Mouse (Mus musculus) liver, embryonic 16.5 days (tissue): ENCODE measurements around the gene Gm28729. TPM values are rescaled to one million over a fixed set of nuclear protein-coding genes. Genes with fewer than 3 reads are reported as not detected.
"Not testable (repeated sequence)": the region's sequence is repeated elsewhere in the genome, so short reads cannot be mapped to it uniquely, and the experiment has no call there.

Experiments used
- ATAC-seq: fragments of 200-750 bp; cut with Nextera tagmentation; 2 replicates; pipeline ENCODE4 v1.8.0; 2017; ENCODE audit warnings: low read depth, mild to moderate bottlenecking, moderate number of reproducible peaks, moderate library complexity
- H3K27ac ChIP-seq: fragments of 300-500 bp; sonication (generic); 2 replicates; pipeline ENCODE4 v1.5.1; 2014; ENCODE audit warnings: mild to moderate bottlenecking, low read length
- H3K27me3 ChIP-seq: fragments of 300-500 bp; sonication (generic); 2 replicates; pipeline ENCODE4 v1.6.1; 2014; ENCODE audit warnings: low read depth, low read length, mixed read lengths; ENCODE audit not compliant: control insufficient read depth, insufficient read depth
- H3K36me3 ChIP-seq: fragments of 300-500 bp; sonication (generic); 2 replicates; pipeline ENCODE4 v1.6.1; 2014; ENCODE audit warnings: mild to moderate bottlenecking; ENCODE audit not compliant: control insufficient read depth, insufficient read depth
- H3K4me1 ChIP-seq: fragments of 300-500 bp; sonication (generic); 2 replicates; pipeline ENCODE4 v1.6.1; 2014; ENCODE audit warnings: low read depth, low read length, mixed read lengths; ENCODE audit not compliant: control insufficient read depth
- H3K4me2 ChIP-seq: fragments of 300-500 bp; sonication (generic); 2 replicates; pipeline ENCODE4 v1.6.1; 2014; ENCODE audit warnings: low read depth, low read length, mixed read lengths
- H3K4me3 ChIP-seq: fragments of 300-500 bp; sonication (generic); 2 replicates; pipeline ENCODE4 v1.5.1; 2014; ENCODE audit warnings: low read depth, mild to moderate bottlenecking, low read length
- H3K9ac ChIP-seq: fragments of 300-500 bp; sonication (generic); 2 replicates; pipeline ENCODE4 v1.6.1; 2014; ENCODE audit warnings: low read depth, low read length
- H3K9me3 ChIP-seq: fragments of 300-500 bp; sonication (generic); replicated peaks from 2 replicates; pipeline ENCODE4 v1.6.1; 2016; ENCODE audit warnings: low read length; ENCODE audit not compliant: control insufficient read depth
- WGBS: fragments of 180-500 bp; shearing (Covaris S2); extraction: QIAGEN DNeasy Blood & Tissue Kit; methylation state at CpG from one replicate; pipeline ENCODE4 v1.1.7; 2014; ENCODE audit not compliant: insufficient replicate concordance; 5-methylcytosine and 5-hydroxymethylcytosine counted together
- polyA plus RNA-seq: library from polyadenylated mRNA; unstranded; fragments of >200 nt; fragmentation: Nextera tagmentation; extraction: Ambion mirVana; gene quantifications from 2 replicates; pipeline ENCODE4 v1.2.1, GENCODE M21; 2015

Gm28729 gene
- polyA plus RNA-seq, 1 experiment from 2014 or later: not detected

DNA sequence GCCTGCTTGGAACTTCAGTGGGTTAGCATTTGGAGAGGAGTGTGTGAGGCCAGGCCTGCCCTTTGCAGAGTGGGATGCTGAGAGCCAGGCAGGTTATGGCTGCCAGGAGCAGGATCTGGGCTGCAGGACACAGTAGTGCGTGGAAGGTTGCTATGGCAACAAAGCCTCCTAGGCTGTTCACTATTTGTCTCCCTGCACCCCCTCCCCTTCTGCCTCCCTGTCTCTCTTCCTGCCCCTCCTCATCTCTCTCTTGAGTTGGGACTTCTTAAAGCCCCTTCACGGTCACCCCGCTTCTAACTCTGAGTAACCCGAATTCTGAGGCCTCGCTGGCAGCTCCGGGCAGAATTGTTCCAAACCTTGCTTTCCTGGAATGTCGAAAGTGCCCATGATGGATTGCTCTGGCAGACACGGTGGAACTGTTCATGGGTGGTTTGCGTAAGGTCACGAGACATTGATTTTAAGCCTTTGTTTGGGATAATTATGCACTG is 19.0 kb downstream of the Gm28729 start:
- WGBS: 46% methylated on average over 10 of the region's 10 CpGs
- Histone ChIP-seq H3K27me3 (no peaks in the 10 kb centered on the region; the same call in 1 of the 2 replicates), H3K9ac (no peak overlapping the region), H3K27ac (no peak overlapping the region), H3K4me1 (no peaks in the 10 kb centered on the region), H3K4me2 (no peak overlapping the region), H3K9me3 (no peaks in the 10 kb centered on the region), H3K36me3 (no peaks in the 10 kb centered on the region), H3K4me3 (no peak overlapping the region)
- no peak for ATAC-seq

DNA sequence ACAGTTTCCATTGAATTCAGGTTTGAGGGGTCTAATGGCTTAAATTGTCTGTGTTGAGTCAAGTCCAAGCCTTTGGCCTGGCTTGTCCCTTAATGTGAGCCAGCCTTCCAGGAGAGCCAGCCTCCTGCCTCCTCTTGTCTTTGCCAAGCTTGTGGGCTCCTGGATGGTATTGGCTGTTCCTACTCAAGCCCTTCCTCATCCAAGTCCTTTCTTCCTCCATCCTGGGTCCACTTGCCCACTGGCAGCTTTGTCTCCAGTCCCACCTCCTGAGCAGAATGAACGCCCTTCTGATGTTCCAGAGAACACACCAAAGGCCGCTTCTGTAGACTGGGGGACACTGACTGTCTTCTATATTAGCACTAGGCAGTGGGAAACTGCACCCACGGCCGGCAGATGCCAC is 19.9 kb downstream of the Gm28729 start:
- no peaks in the 10 kb centered on the region for H3K9me3 ChIP-seq
- no peaks in the 10 kb centered on the region for H3K36me3 ChIP-seq
- no peak overlapping the region for H3K9ac ChIP-seq
- H3K4me3 ChIP-seq: no peak overlapping the region
- H3K4me1 ChIP-seq: no peaks in the 10 kb centered on the region
- no peak overlapping the region for H3K4me2 ChIP-seq
- H3K27me3 ChIP-seq: no peaks in the 10 kb centered on the region; the same call in 1 of the 2 replicates
- no peak for ATAC-seq
- H3K27ac ChIP-seq: no peak overlapping the region
- WGBS: 68% methylated on average over 4 of the region's 4 CpGs

DNA sequence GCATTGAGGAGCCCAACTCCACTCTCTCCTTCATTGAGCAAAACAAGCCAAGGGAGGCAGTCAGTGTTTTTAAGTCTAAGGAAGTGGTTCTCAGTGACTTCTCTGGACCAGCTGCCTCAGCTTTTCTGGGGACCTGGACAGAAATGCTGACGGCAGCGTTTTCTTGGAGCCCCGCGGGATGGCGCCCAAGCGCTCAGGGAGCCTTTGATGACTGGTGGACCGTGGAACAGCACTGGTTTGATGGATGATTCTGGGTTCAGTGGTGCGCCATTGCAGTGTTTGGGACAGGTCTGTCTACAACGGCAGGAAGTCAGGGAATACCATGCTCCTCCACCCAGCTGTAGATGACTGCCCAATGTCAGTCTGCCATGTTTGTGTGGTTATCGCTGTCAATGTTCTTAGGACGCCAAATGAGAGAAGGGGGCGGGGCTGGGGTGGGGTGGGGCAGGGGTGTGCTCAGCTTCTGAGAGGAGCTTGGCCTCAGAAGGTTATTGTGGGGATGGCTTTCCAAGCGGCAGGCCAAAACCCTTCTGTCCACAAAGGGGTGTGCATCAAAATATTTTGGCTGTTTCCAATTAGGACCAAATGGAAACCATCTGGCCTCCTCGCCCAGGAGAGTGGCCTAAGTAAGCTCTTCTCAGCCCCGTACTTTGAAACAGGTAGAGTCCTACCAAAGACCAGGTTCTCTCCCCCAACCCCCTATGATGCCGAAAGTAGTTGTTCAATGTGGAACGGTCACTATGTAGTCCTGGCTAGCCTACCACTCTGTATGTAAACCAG is 20.8 kb downstream of the Gm28729 start:
- H3K9ac ChIP-seq: no peak overlapping the region
- no peak overlapping the region for H3K4me2 ChIP-seq
- ATAC-seq: no peak
- WGBS: 76% methylated on average over 17 of the region's 17 CpGs
- H3K4me3 ChIP-seq: no peak overlapping the region
- no peaks in the 10 kb centered on the region; the same call in 1 of the 2 replicates for H3K27me3 ChIP-seq
- H3K27ac ChIP-seq: no peak overlapping the region
- H3K9me3 ChIP-seq: no peaks in the 10 kb centered on the region
- no peaks in the 10 kb centered on the region for H3K4me1 ChIP-seq
- no peaks in the 10 kb centered on the region for H3K36me3 ChIP-seq

DNA sequence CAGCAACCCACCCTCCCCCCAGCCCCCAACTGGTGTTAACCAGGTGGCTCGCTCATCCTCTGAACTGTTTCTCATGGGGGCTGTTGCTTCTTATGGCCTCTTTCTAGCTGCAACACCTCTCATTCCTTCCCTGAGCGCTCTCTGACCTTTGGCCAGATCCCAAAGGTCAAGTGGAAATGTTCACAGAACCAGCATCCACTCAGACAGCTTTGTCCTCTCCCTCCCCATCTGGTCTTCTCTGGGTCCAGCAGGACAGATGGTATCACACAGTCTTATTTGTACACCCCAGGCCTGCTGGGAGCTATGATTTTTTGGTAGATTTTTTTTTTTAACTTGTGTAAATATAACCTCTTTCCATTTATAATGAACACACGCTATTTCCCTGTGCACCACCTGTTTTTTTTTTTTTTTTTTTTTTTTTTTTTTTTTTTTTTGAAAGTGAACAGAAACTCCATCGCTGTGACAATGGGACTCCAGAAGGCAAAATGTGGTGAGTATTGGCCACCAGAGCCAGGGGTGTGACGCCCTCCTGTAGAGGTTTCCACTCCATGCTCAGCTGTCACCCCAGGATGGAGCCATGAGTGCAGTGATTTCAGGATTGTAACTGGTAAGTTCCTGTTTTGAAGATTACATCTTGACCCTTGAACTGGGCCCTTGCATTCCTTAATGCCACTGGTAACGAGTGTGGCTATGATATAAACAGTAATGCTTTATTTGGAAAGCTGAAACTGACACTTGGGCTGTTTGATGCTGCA is 22.0 kb downstream of the Gm28729 start:
- Histone ChIP-seq H3K4me2 (no peak overlapping the region), H3K4me3 (no peak overlapping the region), H3K27me3 (no peaks in the 10 kb centered on the region; the same call in 1 of the 2 replicates), H3K9ac (no peak overlapping the region), H3K9me3 (no peaks in the 10 kb centered on the region), H3K27ac (no peak overlapping the region), H3K36me3 (no peaks in the 10 kb centered on the region), H3K4me1 (no peaks in the 10 kb centered on the region)
- ATAC-seq: no peak
- 63% methylated on average over 6 of the region's 6 CpGs for WGBS

DNA sequence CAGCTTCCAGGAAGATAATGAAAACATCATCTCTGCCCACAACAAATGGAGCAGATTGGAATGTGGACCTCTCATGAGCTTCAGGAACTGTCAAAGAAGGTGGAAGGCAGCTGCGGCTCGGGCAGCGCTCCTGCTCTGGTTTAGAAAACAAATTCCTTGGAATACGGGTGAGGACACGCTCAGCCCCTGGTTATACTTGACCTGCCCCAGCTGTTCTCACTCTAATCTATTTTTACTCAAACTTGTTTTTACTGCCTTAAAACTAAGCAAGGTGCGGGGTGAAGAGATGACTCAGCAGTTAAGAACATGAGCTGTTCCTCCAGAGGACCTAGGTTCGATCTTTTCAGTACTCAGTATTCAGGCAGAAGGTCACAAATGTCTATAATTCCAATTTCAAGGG is 23.8 kb downstream of the Gm28729 start:
- no peak for ATAC-seq
- no peaks in the 10 kb centered on the region for H3K9me3 ChIP-seq
- no peak overlapping the region for H3K27ac ChIP-seq
- no peaks in the 10 kb centered on the region for H3K4me1 ChIP-seq
- H3K4me3 ChIP-seq: no peak overlapping the region
- no peak overlapping the region for H3K4me2 ChIP-seq
- no peak overlapping the region for H3K9ac ChIP-seq
- 68% methylated on average over 7 of the region's 7 CpGs for WGBS
- H3K27me3 ChIP-seq: no peaks in the 10 kb centered on the region; the same call in 1 of the 2 replicates
- no peaks in the 10 kb centered on the region for H3K36me3 ChIP-seq

DNA sequence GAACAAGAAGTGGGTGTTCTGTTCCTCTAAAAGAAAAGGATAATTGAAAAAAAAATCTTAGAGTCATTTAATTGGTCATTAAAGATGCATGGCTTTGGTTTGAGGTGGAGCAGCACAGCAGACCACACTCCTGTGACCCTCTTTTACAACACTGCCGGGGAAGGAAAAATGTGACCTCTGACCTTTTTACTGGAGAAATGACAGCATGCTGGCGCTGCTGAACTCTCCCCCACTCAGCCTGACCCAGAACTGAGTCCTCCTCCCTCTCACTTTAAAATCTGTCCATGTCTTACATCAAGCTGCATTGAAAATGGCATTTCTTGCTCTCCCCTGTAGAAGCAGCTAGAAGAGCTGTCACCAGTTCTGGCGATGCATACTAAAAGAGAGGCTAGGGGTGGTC is 31.9 kb downstream of the Gm28729 start:
- H3K9ac ChIP-seq: no peak overlapping the region
- no peak overlapping the region for H3K4me2 ChIP-seq
- 31% methylated on average over 3 of the region's 3 CpGs for WGBS
- no peaks in the 10 kb centered on the region; the same call in 1 of the 2 replicates for H3K4me1 ChIP-seq
- no peaks in the 10 kb centered on the region for H3K36me3 ChIP-seq
- H3K9me3 ChIP-seq: no peaks in the 10 kb centered on the region
- no peaks in the 10 kb centered on the region for H3K27me3 ChIP-seq
- H3K4me3 ChIP-seq: no peak overlapping the region
- no peak for ATAC-seq
- no peak overlapping the region for H3K27ac ChIP-seq

DNA sequence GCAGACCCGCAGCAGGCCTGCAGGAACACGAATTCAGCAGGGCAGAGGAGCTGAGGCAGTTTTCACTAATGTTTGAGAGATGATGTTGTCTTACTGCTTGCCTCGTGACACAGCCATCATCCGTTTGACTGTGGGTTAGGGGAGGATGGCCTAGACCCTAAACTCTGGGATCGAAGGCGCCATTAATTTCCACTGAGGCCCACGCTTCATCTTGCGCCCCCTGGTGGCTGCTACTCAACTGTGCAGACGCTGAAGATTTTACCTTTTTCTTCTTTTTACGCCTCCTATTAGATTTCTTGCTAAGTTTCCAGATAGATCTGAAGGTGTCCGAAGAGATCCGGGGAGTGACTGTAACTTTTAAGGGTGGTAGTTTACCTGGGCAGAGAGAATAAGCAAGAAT is 33.3 kb downstream of the Gm28729 start:
- Histone ChIP-seq H3K9me3 (no peaks in the 10 kb centered on the region), H3K9ac (no peak overlapping the region), H3K27me3 (no peaks in the 10 kb centered on the region), H3K4me2 (no peak overlapping the region), H3K4me1 (no peaks in the 10 kb centered on the region; the same call in 1 of the 2 replicates), H3K27ac (no peak overlapping the region), H3K36me3 (no peaks in the 10 kb centered on the region), H3K4me3 (no peak overlapping the region)
- 31% methylated on average over 12 of the region's 12 CpGs for WGBS
- no peak for ATAC-seq

DNA sequence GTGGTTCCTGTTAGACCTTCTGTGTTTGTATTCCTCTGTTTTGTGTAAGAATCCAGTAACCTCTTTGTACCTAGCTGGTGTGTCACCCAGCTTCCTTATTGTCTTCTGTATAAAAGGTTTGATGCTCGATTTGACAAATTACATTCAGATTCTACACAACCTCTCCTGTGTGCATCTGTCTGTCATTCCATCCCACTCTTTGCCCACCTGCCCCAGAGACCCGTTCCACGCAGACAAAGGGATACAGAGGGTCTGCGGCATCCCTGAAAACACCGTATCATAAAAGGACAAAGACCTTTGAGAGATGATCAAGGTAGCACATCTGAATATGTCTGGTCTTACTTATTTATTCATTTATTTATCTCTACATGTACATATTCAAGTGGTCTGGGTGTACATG is 37.2 kb downstream of the Gm28729 start:
- not testable (repeated sequence) for H3K36me3 ChIP-seq, ATAC-seq, H3K9me3 ChIP-seq, H3K27ac ChIP-seq, H3K4me3 ChIP-seq, H3K4me2 ChIP-seq, H3K4me1 ChIP-seq, H3K9ac ChIP-seq, H3K27me3 ChIP-seq
- WGBS: 78% methylated on average over 5 of the region's 5 CpGs

DNA sequence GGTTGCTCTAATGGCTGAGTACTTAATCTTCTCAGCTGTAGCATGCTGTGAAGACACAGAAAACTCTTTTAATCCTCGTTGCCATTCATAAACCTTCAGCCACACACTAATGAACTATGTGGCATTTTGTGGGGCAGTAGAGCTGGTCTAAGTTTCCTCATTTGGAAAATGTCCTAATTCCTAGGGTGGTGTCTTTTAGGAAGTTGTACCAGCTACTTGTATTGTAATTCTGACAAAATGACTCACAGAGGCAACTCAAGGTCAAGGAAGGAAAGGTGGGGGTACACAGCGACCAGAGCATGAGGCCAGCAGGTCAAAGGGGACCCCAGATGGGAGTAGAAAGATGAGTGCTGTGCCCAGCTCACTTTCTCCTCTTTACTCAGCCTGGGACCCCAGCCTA is 41.4 kb downstream of the Gm28729 start:
- H3K9ac ChIP-seq: no peak overlapping the region
- H3K4me3 ChIP-seq: no peak overlapping the region
- H3K4me1 ChIP-seq: peaks cover 4% of the 10 kb centered on the region; the same call in 1 of the 2 replicates
- H3K27me3 ChIP-seq: no peaks in the 10 kb centered on the region
- no peak overlapping the region for H3K27ac ChIP-seq
- WGBS: 36% methylated on average over 2 of the region's 2 CpGs
- H3K4me2 ChIP-seq: no peak overlapping the region
- H3K36me3 ChIP-seq: no peaks in the 10 kb centered on the region
- no peak for ATAC-seq
- no peaks in the 10 kb centered on the region for H3K9me3 ChIP-seq
